Mouse (Mus musculus) neural tube, embryonic 14.5 days (tissue): ENCODE data around the gene Phldb3. TPM values are rescaled to one million over a fixed set of nuclear protein-coding genes. Genes with fewer than 3 reads are reported as not detected.
A peak's percentile ranks its signal among the peaks of the same experiment; 100 is the strongest.

Experiments used
- ATAC-seq: fragments of 200-750 bp; cut with Nextera tagmentation; 2 replicates; pipeline ENCODE4 v1.8.0; 2017; ENCODE audit warnings: low read depth, mild to moderate bottlenecking, moderate TSS enrichment, moderate library complexity
- H3K27ac ChIP-seq: fragments of 300-500 bp; sonication (generic); 2 replicates; pipeline ENCODE4 v1.5.1; 2014; ENCODE audit warnings: low read depth, mild to moderate bottlenecking, control low read depth, low read length, moderate library complexity, mixed read lengths
- H3K27me3 ChIP-seq: fragments of 300-500 bp; sonication (generic); 2 replicates; pipeline ENCODE4 v1.6.1; 2014; ENCODE audit warnings: low read length; ENCODE audit not compliant: control insufficient read depth, insufficient read depth
- H3K36me3 ChIP-seq: fragments of 300-500 bp; sonication (generic); 2 replicates; pipeline ENCODE4 v1.6.1; 2014; ENCODE audit warnings: low read length, mixed read lengths; ENCODE audit not compliant: control insufficient read depth, insufficient read depth
- H3K4me1 ChIP-seq: fragments of 300-500 bp; sonication (generic); 2 replicates; pipeline ENCODE4 v1.6.1; 2014; ENCODE audit warnings: low read length; ENCODE audit not compliant: control insufficient read depth, insufficient read depth
- H3K4me2 ChIP-seq: fragments of 300-500 bp; sonication (generic); 2 replicates; pipeline ENCODE4 v1.6.1; 2014; ENCODE audit warnings: mild to moderate bottlenecking, low read depth, low read length, control low read depth
- H3K4me3 ChIP-seq: fragments of 300-500 bp; sonication (generic); 2 replicates; pipeline ENCODE4 v1.5.1; 2014; ENCODE audit warnings: low read depth, low read length, control low read depth, mixed read lengths
- H3K9ac ChIP-seq: fragments of 300-500 bp; sonication (generic); replicated peaks from 2 replicates; pipeline ENCODE4 v1.6.1; 2014; ENCODE audit warnings: low read depth, mild to moderate bottlenecking, control low read depth, low read length, mixed read lengths
- H3K9me3 ChIP-seq: fragments of 300-500 bp; sonication (generic); 2 replicates; pipeline ENCODE4 v1.6.1; 2016; ENCODE audit warnings: low read length; ENCODE audit not compliant: control insufficient read depth
- WGBS: fragments of 180-500 bp; shearing (Covaris S2); extraction: QIAGEN DNeasy Blood & Tissue Kit; methylation state at CpG from one replicate; pipeline ENCODE4 v1.1.7; 2014; 5-methylcytosine and 5-hydroxymethylcytosine counted together
- polyA plus RNA-seq: library from polyadenylated mRNA; unstranded; fragments of >200 nt; fragmentation: Nextera tagmentation; extraction: Ambion mirVana; gene quantifications from 2 replicates; pipeline ENCODE4 v1.2.1, GENCODE M21; 2014

The Phldb3 gene
- polyA plus RNA-seq: not detected in 2 replicates

- 4% methylated on average over 27 of the region's 27 CpGs for WGBS
- Histone ChIP-seq H3K9me3 (no peaks in the 10 kb centered on the region), H3K36me3 (no peaks in the 10 kb centered on the region), H3K4me1 (0 out of 2 replicates have a peak, but pooled peaks cover 2% of the 10 kb centered on the region), H3K4me3 (peak within 1 kb of the TSS; percentile 22), H3K27ac (no peak within 1 kb of the TSS), H3K9ac (no peak within 1 kb of the TSS), H3K27me3 (peaks cover 35% of the 10 kb centered on the region), H3K4me2 (peak within 1 kb of the TSS; percentile 26)
- no peak for ATAC-seq
Observed at GRCm38 (mm10) chr7:24610144-24610878, at the start of gene Phldb3. Gene Phldb3, plus strand, starts transcription at chr7:24610763.

- ATAC-seq: no peak
- H3K9ac ChIP-seq: no peak overlapping the region
- no peak overlapping the region for H3K4me3 ChIP-seq
- H3K27ac ChIP-seq: no peak overlapping the region
- H3K9me3 ChIP-seq: no peaks in the 10 kb centered on the region
- H3K27me3 ChIP-seq: no peaks in the 10 kb centered on the region
- H3K4me1 ChIP-seq: no peaks in the 10 kb centered on the region
- peaks cover 2% of the 10 kb centered on the region; the same call in 1 of the 2 replicates for H3K36me3 ChIP-seq
- H3K4me2 ChIP-seq: no peak overlapping the region
- WGBS: 96% methylated on average over 4 of the region's 4 CpGs
Observed at GRCm38 (mm10) chr7:24561450-24561849, 49.1 kb upstream of the Phldb3 start.

- Histone ChIP-seq H3K36me3 (peaks cover 10% of the 10 kb centered on the region), H3K4me3 (no peak overlapping the region), H3K9ac (no peak overlapping the region), H3K4me2 (no peak overlapping the region), H3K27ac (no peak overlapping the region), H3K9me3 (no peaks in the 10 kb centered on the region), H3K27me3 (no peaks in the 10 kb centered on the region), H3K4me1 (no peaks in the 10 kb centered on the region)
- ATAC-seq: no peak
- 89% methylated on average over 8 of the region's 8 CpGs for WGBS
Observed at GRCm38 (mm10) chr7:24563191-24563836, 47.2 kb upstream of the Phldb3 start.

- no peaks in the 10 kb centered on the region for H3K4me1 ChIP-seq
- no peak overlapping the region for H3K4me2 ChIP-seq
- H3K27ac ChIP-seq: no peak overlapping the region
- no peak overlapping the region for H3K9ac ChIP-seq
- H3K36me3 ChIP-seq: peaks cover 10% of the 10 kb centered on the region
- no peaks in the 10 kb centered on the region for H3K9me3 ChIP-seq
- WGBS: 83% methylated on average over 4 of the region's 4 CpGs
- no peaks in the 10 kb centered on the region for H3K27me3 ChIP-seq
- no peak for ATAC-seq
- no peak overlapping the region for H3K4me3 ChIP-seq
Observed at GRCm38 (mm10) chr7:24563837-24564206, 46.7 kb upstream of the Phldb3 start.

GRCm38 (mm10) chr7:24564607-24565265 is 45.8 kb upstream of the Phldb3 start:
- no peaks in the 10 kb centered on the region for H3K9me3 ChIP-seq
- no peak overlapping the region for H3K4me3 ChIP-seq
- no peaks in the 10 kb centered on the region for H3K4me1 ChIP-seq
- 68% methylated on average over 6 of the region's 6 CpGs for WGBS
- peak; percentile 28; the same call in 1 of the 2 replicates for ATAC-seq
- no peak overlapping the region for H3K9ac ChIP-seq
- H3K27ac ChIP-seq: no peak overlapping the region
- H3K36me3 ChIP-seq: peaks cover 10% of the 10 kb centered on the region
- H3K4me2 ChIP-seq: no peak overlapping the region
- no peaks in the 10 kb centered on the region for H3K27me3 ChIP-seq

- Histone ChIP-seq H3K4me3 (no peak overlapping the region), H3K27me3 (no peaks in the 10 kb centered on the region), H3K36me3 (peaks cover 10% of the 10 kb centered on the region), H3K4me2 (no peak overlapping the region), H3K9me3 (no peaks in the 10 kb centered on the region), H3K4me1 (no peaks in the 10 kb centered on the region), H3K9ac (no peak overlapping the region), H3K27ac (no peak overlapping the region)
- no peak for ATAC-seq
- WGBS: 95% methylated on average over 11 of the region's 11 CpGs
Observed at GRCm38 (mm10) chr7:24565627-24566026, 44.9 kb upstream of the Phldb3 start.

GRCm38 (mm10) chr7:24566206-24566605 is 44.4 kb upstream of the Phldb3 start:
- 97% methylated on average over 9 of the region's 9 CpGs for WGBS
- H3K27me3 ChIP-seq: no peaks in the 10 kb centered on the region
- H3K9me3 ChIP-seq: no peaks in the 10 kb centered on the region
- no peak overlapping the region for H3K9ac ChIP-seq
- no peak for ATAC-seq
- H3K4me2 ChIP-seq: no peak overlapping the region
- no peak overlapping the region for H3K4me3 ChIP-seq
- peaks cover 10% of the 10 kb centered on the region for H3K36me3 ChIP-seq
- no peak overlapping the region for H3K27ac ChIP-seq
- H3K4me1 ChIP-seq: no peaks in the 10 kb centered on the region

- H3K4me3 ChIP-seq: no peak overlapping the region
- H3K36me3 ChIP-seq: peaks cover 10% of the 10 kb centered on the region
- H3K9me3 ChIP-seq: no peaks in the 10 kb centered on the region
- H3K9ac ChIP-seq: no peak overlapping the region
- no peaks in the 10 kb centered on the region for H3K4me1 ChIP-seq
- no peak overlapping the region for H3K4me2 ChIP-seq
- no peak for ATAC-seq
- no peak overlapping the region for H3K27ac ChIP-seq
- H3K27me3 ChIP-seq: no peaks in the 10 kb centered on the region
- WGBS: 89% methylated on average over 4 of the region's 4 CpGs
Observed at GRCm38 (mm10) chr7:24568512-24568911, 42.1 kb upstream of the Phldb3 start.

GRCm38 (mm10) chr7:24571071-24571470 is 39.5 kb upstream of the Phldb3 start:
- Histone ChIP-seq H3K4me2 (no peak overlapping the region), H3K27ac (no peak overlapping the region), H3K4me1 (no peaks in the 10 kb centered on the region), H3K9me3 (no peaks in the 10 kb centered on the region), H3K27me3 (no peaks in the 10 kb centered on the region), H3K4me3 (no peak overlapping the region), H3K36me3 (peaks cover 10% of the 10 kb centered on the region), H3K9ac (no peak overlapping the region)
- 90% methylated on average over 4 of the region's 4 CpGs for WGBS
- no peak for ATAC-seq
